Mouse (Mus musculus) liver, embryonic 15.5 days (tissue): ENCODE data around the gene Pik3ap1. TPM values are rescaled to one million over a fixed set of nuclear protein-coding genes. Genes with fewer than 3 reads are reported as not detected.

Experiments
- ATAC-seq: fragments of 200-750 bp; cut with Nextera tagmentation; 2 replicates; pipeline ENCODE4 v1.8.0; 2017; ENCODE audit warnings: moderate number of reproducible peaks, mild to moderate bottlenecking, moderate library complexity; ENCODE audit not compliant: insufficient read depth
- H3K27ac ChIP-seq: fragments of 300-500 bp; sonication (generic); replicated peaks from 2 replicates; pipeline ENCODE4 v1.5.1; 2015; ENCODE audit warnings: mild to moderate bottlenecking, inconsistent platforms
- H3K27me3 ChIP-seq: fragments of 300-500 bp; sonication (generic); 2 replicates; pipeline ENCODE4 v1.6.1; 2015; ENCODE audit warnings: mild to moderate bottlenecking, inconsistent platforms
- H3K36me3 ChIP-seq: fragments of 300-500 bp; sonication (generic); replicated peaks from 2 replicates; pipeline ENCODE4 v1.6.1; 2015; ENCODE audit warnings: moderate library complexity, mild to moderate bottlenecking, inconsistent platforms
- H3K4me1 ChIP-seq: fragments of 300-500 bp; sonication (generic); replicated peaks from 2 replicates; pipeline ENCODE4 v1.6.1; 2015; ENCODE audit warnings: inconsistent platforms
- H3K4me2 ChIP-seq: fragments of 300-500 bp; sonication (generic); 2 replicates; pipeline ENCODE4 v1.6.1; 2015; ENCODE audit warnings: moderate library complexity, mild to moderate bottlenecking, inconsistent platforms
- H3K4me3 ChIP-seq: fragments of 300-500 bp; sonication (generic); replicated peaks from 2 replicates; pipeline ENCODE4 v1.5.1; 2015; ENCODE audit warnings: mild to moderate bottlenecking, inconsistent platforms
- H3K9ac ChIP-seq: fragments of 300-500 bp; sonication (generic); 2 replicates; pipeline ENCODE4 v1.6.1; 2015; ENCODE audit warnings: moderate library complexity, mild to moderate bottlenecking, inconsistent platforms
- H3K9me3 ChIP-seq: fragments of 300-500 bp; sonication (generic); replicated peaks from 2 replicates; pipeline ENCODE4 v1.6.1; 2016; ENCODE audit warnings: inconsistent platforms
- WGBS: fragments of 180-500 bp; shearing (Covaris S2); methylation state at CpG from one replicate; pipeline ENCODE4 v1.1.7; 2015; ENCODE audit warnings: mixed read lengths; ENCODE audit not compliant: insufficient replicate concordance; 5-methylcytosine and 5-hydroxymethylcytosine counted together
- polyA plus RNA-seq: library from polyadenylated mRNA; unstranded; fragments of >200 nt; fragmentation: Nextera tagmentation; extraction: Ambion mirVana; gene quantifications from 2 replicates; pipeline ENCODE4 v1.2.1, GENCODE M21; 2015

Gene Pik3ap1
- polyA plus RNA-seq, 1 experiment from 2014 or later = 11.3 TPM

GRCm38 (mm10) chr19:41366854-41367517, 17.9 kb downstream of the Pik3ap1 start:
- Histone ChIP-seq H3K9me3 (no peaks in the 10 kb centered on the region), H3K4me3 (no peak overlapping the region), H3K27ac (no peak overlapping the region), H3K4me1 (peaks cover 24% of the 10 kb centered on the region), H3K9ac (no peak overlapping the region), H3K27me3 (no peaks in the 10 kb centered on the region), H3K4me2 (no peak overlapping the region), H3K36me3 (no peaks in the 10 kb centered on the region)
- WGBS = 33% methylated on average over 9 of the region's 9 CpGs
- ATAC-seq = no peak

- H3K36me3 ChIP-seq = no peaks in the 10 kb centered on the region
- WGBS = 60% methylated on average over 16 of the region's 16 CpGs
- ATAC-seq = no peak
Observed at GRCm38 (mm10) chr19:41366192-41366853, 18.6 kb downstream of the Pik3ap1 start.

GRCm38 (mm10) chr19:41365570-41365969, 19.3 kb downstream of the Pik3ap1 start:
- WGBS = 48% methylated on average over 5 of the region's 5 CpGs
- Histone ChIP-seq H3K36me3 (no peaks in the 10 kb centered on the region), H3K27me3 (no peaks in the 10 kb centered on the region), H3K4me2 (no peak overlapping the region), H3K27ac (no peak overlapping the region), H3K9ac (no peak overlapping the region), H3K4me3 (no peak overlapping the region), H3K9me3 (no peaks in the 10 kb centered on the region), H3K4me1 (peaks cover 23% of the 10 kb centered on the region)
- no peak for ATAC-seq

More at GRCm38 (mm10) chr19:41366192-41366853, 18.6 kb downstream of the Pik3ap1 start:
- H3K9me3 ChIP-seq = no peaks in the 10 kb centered on the region
- H3K4me1 ChIP-seq = peaks cover 21% of the 10 kb centered on the region
- H3K27me3 ChIP-seq = no peaks in the 10 kb centered on the region
- H3K27ac ChIP-seq = no peak overlapping the region
- H3K4me2 ChIP-seq = no peak overlapping the region
- no peak overlapping the region for H3K4me3 ChIP-seq
- H3K9ac ChIP-seq = no peak overlapping the region

- Histone ChIP-seq H3K9me3 (no peaks in the 10 kb centered on the region), H3K27me3 (no peaks in the 10 kb centered on the region), H3K9ac (no peak overlapping the region), H3K4me2 (no peak overlapping the region), H3K36me3 (no peaks in the 10 kb centered on the region), H3K4me1 (peaks cover 20% of the 10 kb centered on the region; the same call in 1 of the 2 replicates), H3K27ac (no peak overlapping the region), H3K4me3 (no peak overlapping the region)
- ATAC-seq = no peak
- WGBS = 42% methylated on average over 3 of the region's 3 CpGs
Observed at GRCm38 (mm10) chr19:41364509-41364908, 20.4 kb downstream of the Pik3ap1 start.

GRCm38 (mm10) chr19:41362963-41363362, 21.9 kb downstream of the Pik3ap1 start:
- WGBS = 70% methylated on average over 2 of the region's 2 CpGs
- ATAC-seq = no peak

GRCm38 (mm10) chr19:41360459-41360858, 24.4 kb downstream of the Pik3ap1 start:
- Histone ChIP-seq H3K4me3 (no peak overlapping the region), H3K27ac (no peak overlapping the region), H3K4me2 (no peak overlapping the region), H3K27me3 (no peaks in the 10 kb centered on the region), H3K36me3 (no peaks in the 10 kb centered on the region), H3K4me1 (peaks cover 9% of the 10 kb centered on the region; the same call in 1 of the 2 replicates), H3K9ac (no peak overlapping the region), H3K9me3 (no peaks in the 10 kb centered on the region)
- 10% methylated on average over 2 of the region's 2 CpGs for WGBS
- no peak for ATAC-seq

More at GRCm38 (mm10) chr19:41362963-41363362, 21.9 kb downstream of the Pik3ap1 start:
- Histone ChIP-seq H3K4me1 (peaks cover 14% of the 10 kb centered on the region; the same call in 1 of the 2 replicates), H3K27me3 (no peaks in the 10 kb centered on the region), H3K9ac (no peak overlapping the region), H3K9me3 (no peaks in the 10 kb centered on the region), H3K4me3 (no peak overlapping the region), H3K36me3 (no peaks in the 10 kb centered on the region), H3K4me2 (no peak overlapping the region), H3K27ac (no peak overlapping the region)

GRCm38 (mm10) chr19:41354287-41354951, 30.5 kb downstream of the Pik3ap1 start:
- Histone ChIP-seq H3K4me1 (0 out of 2 replicates have a peak, but pooled peaks cover 4% of the 10 kb centered on the region), H3K9ac (no peak overlapping the region), H3K27me3 (no peaks in the 10 kb centered on the region), H3K9me3 (no peaks in the 10 kb centered on the region), H3K4me2 (no peak overlapping the region), H3K27ac (no peak overlapping the region), H3K4me3 (no peak overlapping the region), H3K36me3 (no peaks in the 10 kb centered on the region)
- WGBS = 32% methylated on average over 17 of the region's 17 CpGs
- no peak for ATAC-seq

GRCm38 (mm10) chr19:41349624-41350023, 35.3 kb downstream of the Pik3ap1 start:
- H3K4me1 ChIP-seq = peaks cover 28% of the 10 kb centered on the region
- H3K27ac ChIP-seq = no peak overlapping the region
- H3K36me3 ChIP-seq = no peaks in the 10 kb centered on the region
- no peak overlapping the region for H3K4me3 ChIP-seq
- no peak for ATAC-seq
- no peak overlapping the region for H3K9ac ChIP-seq
- no peak overlapping the region for H3K4me2 ChIP-seq
- 50% methylated on average over 3 of the region's 3 CpGs for WGBS
- H3K9me3 ChIP-seq = no peaks in the 10 kb centered on the region
- H3K27me3 ChIP-seq = no peaks in the 10 kb centered on the region

GRCm38 (mm10) chr19:41348161-41348560, 36.7 kb downstream of the Pik3ap1 start:
- H3K9ac ChIP-seq = no peak overlapping the region
- peaks cover 37% of the 10 kb centered on the region for H3K4me1 ChIP-seq
- 78% methylated on average over 3 of the region's 3 CpGs for WGBS
- H3K4me2 ChIP-seq = no peak overlapping the region
- no peaks in the 10 kb centered on the region for H3K36me3 ChIP-seq
- H3K9me3 ChIP-seq = no peaks in the 10 kb centered on the region
- H3K4me3 ChIP-seq = no peak overlapping the region
- H3K27ac ChIP-seq = peak overlapping the region; percentile 72
- ATAC-seq = 0 out of 2 replicates have a peak, but pooled peaks have one; percentile 50
- H3K27me3 ChIP-seq = no peaks in the 10 kb centered on the region

GRCm38 (mm10) chr19:41347326-41347725, 37.6 kb downstream of the Pik3ap1 start:
- peak overlapping the region; percentile 72 for H3K27ac ChIP-seq

More at GRCm38 (mm10) chr19:41347326-41347725, 37.6 kb downstream of the Pik3ap1 start:
- 62% methylated on average over 4 of the region's 4 CpGs for WGBS
- Histone ChIP-seq H3K4me2 (no peak overlapping the region), H3K4me1 (peaks cover 37% of the 10 kb centered on the region), H3K9ac (no peak overlapping the region), H3K4me3 (no peak overlapping the region), H3K36me3 (no peaks in the 10 kb centered on the region), H3K9me3 (no peaks in the 10 kb centered on the region), H3K27me3 (no peaks in the 10 kb centered on the region)
- peak; percentile 59; the same call in 1 of the 2 replicates for ATAC-seq
